Mouse (Mus musculus) brain, adult 10 weeks (tissue): ENCODE results near the gene 2310003L06Rik. TPM values are rescaled to one million over a fixed set of nuclear protein-coding genes. Genes with fewer than 3 reads are reported as not detected.

Source experiments
- polyA plus RNA-seq: library from polyadenylated mRNA; stranded (reverse); fragments of 350-450 nt; fragmentation: Illumina TruSeq; extraction: RNeasy Lipid Tissue Mini Kit (QIAGEN cat#74804); gene quantifications from one replicate; pipeline ENCODE4 v1.2.3, GENCODE M21; 2015; ENCODE audit warnings: low read depth, low replicate concordance

Gene 2310003L06Rik
- polyA plus RNA-seq, result not detected

DNA sequence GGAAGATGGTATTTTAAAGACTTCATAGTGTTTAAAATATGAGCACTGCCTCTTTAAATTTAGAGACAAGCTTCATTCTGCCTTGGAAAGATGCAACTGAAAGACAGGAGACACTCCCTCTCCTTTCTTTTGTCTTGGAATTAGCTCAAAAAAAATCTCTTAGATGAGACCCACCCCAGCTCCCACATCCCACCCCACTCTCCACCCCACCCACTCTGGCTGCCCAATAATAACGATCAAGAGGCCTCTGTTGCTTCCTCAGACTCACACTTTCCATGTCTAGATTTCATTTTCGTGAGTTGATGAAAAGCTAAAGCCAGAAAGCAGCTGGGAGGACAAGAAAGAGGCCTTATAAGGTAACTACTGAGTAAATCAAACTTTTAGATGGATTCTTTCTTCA is at the start of gene 2310003L06Rik, which contains the start of gene Gm28434:
2310003L06Rik (plus strand) TSS at position 259 of the 400 bp plus-strand sequence.
Gm28434 (plus strand) TSS at position 317 of the 400 bp plus-strand sequence.

GRCm38 (mm10) chr5:87925372-87925771 is 43.9 kb upstream of the 2310003L06Rik start, which contains the start of gene Csn3:
Csn3 (plus strand) TSS chr5:87925579.

GRCm38 (mm10) chr5:87979139-87979538 is 9.9 kb downstream of the 2310003L06Rik start, which contains the start of gene Cabs1:
Cabs1 (plus strand) TSS chr5:87979439.

GRCm38 (mm10) chr5:88002249-88002648 is 33.0 kb downstream of the 2310003L06Rik start, which contains the start of gene Smr3a:
Smr3a (plus strand) TSS chr5:88002549.

Other genes with a start within 250 kb of the 2310003L06Rik start
- gene Csn1s2a, start 194.9 kb upstream of the 2310003L06Rik start, polyA plus RNA-seq, result not detected
- not detected for gene Csn1s2b, start 161.4 kb upstream of the 2310003L06Rik start, polyA plus RNA-seq
- not detected for gene Prr27, start 143.8 kb upstream of the 2310003L06Rik start, polyA plus RNA-seq
- not detected for gene Odam, start 84.4 kb upstream of the 2310003L06Rik start, polyA plus RNA-seq
- gene Csn3, start 43.9 kb upstream of the 2310003L06Rik start, polyA plus RNA-seq, result not detected
- gene Gm28434, start 58 bp downstream of the 2310003L06Rik start, polyA plus RNA-seq, result not detected
- not detected for gene Cabs1, start 10.0 kb downstream of the 2310003L06Rik start, polyA plus RNA-seq
- not detected for gene Smr3a, start 33.1 kb downstream of the 2310003L06Rik start, polyA plus RNA-seq
- gene Smr2, start 117.1 kb downstream of the 2310003L06Rik start, polyA plus RNA-seq, result not detected
- not detected for gene Gm11116, start 142.1 kb downstream of the 2310003L06Rik start, polyA plus RNA-seq
- gene Gm11115, start 184.6 kb downstream of the 2310003L06Rik start, polyA plus RNA-seq, result not detected